Mouse (Mus musculus) intestine, embryonic 16.5 days (tissue): ENCODE results near the gene Siah3. TPM values are rescaled to one million over a fixed set of nuclear protein-coding genes. Genes with fewer than 3 reads are reported as not detected.

Source experiments
- ATAC-seq: fragments of 200-750 bp; cut with Nextera tagmentation; 2 replicates; pipeline ENCODE4 v1.8.0; 2017; ENCODE audit warnings: moderate TSS enrichment, moderate library complexity
- H3K27ac ChIP-seq: fragments of 300-500 bp; sonication (generic); 2 replicates; pipeline ENCODE4 v1.5.1; 2014; ENCODE audit warnings: mild to moderate bottlenecking, low read length
- H3K27me3 ChIP-seq: fragments of 300-500 bp; sonication (generic); replicated peaks from 2 replicates; pipeline ENCODE4 v1.6.1; 2014; ENCODE audit warnings: low read length, control low read depth, mixed read lengths; ENCODE audit not compliant: control insufficient read depth, insufficient read depth
- H3K36me3 ChIP-seq: fragments of 300-500 bp; sonication (generic); 2 replicates; pipeline ENCODE4 v1.6.1; 2014; ENCODE audit warnings: low read length, control low read depth; ENCODE audit not compliant: control insufficient read depth, insufficient read depth
- H3K4me1 ChIP-seq: fragments of 300-500 bp; sonication (generic); 2 replicates; pipeline ENCODE4 v1.6.1; 2014; ENCODE audit warnings: low read length, control low read depth, mixed read lengths; ENCODE audit not compliant: control insufficient read depth, insufficient read depth
- H3K4me2 ChIP-seq: fragments of 300-500 bp; sonication (generic); 2 replicates; pipeline ENCODE4 v1.6.1; 2014; ENCODE audit warnings: low read depth, low read length, control low read depth
- H3K4me3 ChIP-seq: fragments of 300-500 bp; sonication (generic); 2 replicates; pipeline ENCODE4 v1.5.1; 2014; ENCODE audit warnings: mild to moderate bottlenecking, low read length
- H3K9ac ChIP-seq: fragments of 300-500 bp; sonication (generic); 2 replicates; pipeline ENCODE4 v1.6.1; 2014; ENCODE audit warnings: low read depth, low read length
- H3K9me3 ChIP-seq: fragments of 300-500 bp; sonication (generic); 2 replicates; pipeline ENCODE4 v1.6.1; 2016; ENCODE audit warnings: low read length, control low read depth; ENCODE audit not compliant: control insufficient read depth
- WGBS: fragments of 180-500 bp; shearing (Covaris S2); extraction: QIAGEN DNeasy Blood & Tissue Kit; methylation state at CpG from one replicate; pipeline ENCODE4 v1.1.7; 2014; 5-methylcytosine and 5-hydroxymethylcytosine counted together
- polyA plus RNA-seq: library from polyadenylated mRNA; unstranded; fragments of >200 nt; fragmentation: Nextera tagmentation; extraction: Ambion mirVana; gene quantifications from 2 replicates; pipeline ENCODE4 v1.2.1, GENCODE M21; 2015

Gene Siah3
- polyA plus RNA-seq, 1 experiment from 2014 or later = 0.16 TPM

DNA sequence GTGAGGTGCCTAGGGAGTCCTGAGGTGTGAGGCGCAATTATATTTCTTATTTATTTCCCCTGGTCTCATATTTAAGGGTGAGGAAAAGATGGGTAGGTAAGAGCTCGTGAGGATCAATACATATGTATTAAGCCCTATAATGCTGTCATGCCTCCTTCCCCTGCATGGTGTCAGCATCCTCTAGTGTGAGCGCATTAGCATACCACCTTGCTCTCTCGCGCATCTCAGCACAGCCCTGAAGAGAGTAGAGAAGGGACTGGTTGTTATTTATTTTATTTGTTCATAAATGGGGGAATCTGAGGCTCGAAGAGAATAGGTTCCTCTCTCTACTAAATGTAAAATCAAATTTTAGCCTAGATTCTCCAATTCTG is 27.4 kb downstream of the Siah3 start:
- H3K4me3 ChIP-seq = no peak overlapping the region
- H3K4me2 ChIP-seq = no peak overlapping the region
- no peaks in the 10 kb centered on the region for H3K4me1 ChIP-seq
- H3K27me3 ChIP-seq = no peaks in the 10 kb centered on the region
- no peaks in the 10 kb centered on the region for H3K36me3 ChIP-seq
- H3K27ac ChIP-seq = no peak overlapping the region
- no peaks in the 10 kb centered on the region for H3K9me3 ChIP-seq
- WGBS = 87% methylated on average over 6 of the region's 6 CpGs
- ATAC-seq = no peak
- H3K9ac ChIP-seq = no peak overlapping the region

DNA sequence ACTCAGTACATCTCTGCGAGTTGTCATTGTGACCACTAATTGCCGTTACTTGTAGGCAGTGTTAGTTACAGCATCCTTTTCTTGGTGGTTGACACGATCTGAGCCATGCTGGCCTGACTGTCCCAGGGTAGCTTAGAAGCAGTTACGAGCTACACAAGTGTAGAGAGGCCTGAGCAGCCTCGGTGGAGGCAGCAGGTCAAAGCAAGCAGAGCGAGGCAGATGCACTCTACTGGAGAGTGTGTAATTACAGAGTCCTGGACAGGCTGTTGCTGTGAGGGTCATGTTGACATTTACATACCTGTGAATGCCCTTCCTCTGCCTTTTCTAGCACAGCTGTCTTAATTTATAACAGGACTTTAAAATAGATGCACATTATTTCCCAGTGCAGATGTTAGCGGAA is 32.1 kb downstream of the Siah3 start:
- Histone ChIP-seq H3K9ac (no peak overlapping the region), H3K36me3 (no peaks in the 10 kb centered on the region), H3K4me2 (no peak overlapping the region), H3K27ac (no peak overlapping the region), H3K4me3 (no peak overlapping the region), H3K4me1 (no peaks in the 10 kb centered on the region), H3K9me3 (no peaks in the 10 kb centered on the region), H3K27me3 (no peaks in the 10 kb centered on the region)
- ATAC-seq = no peak
- WGBS = 70% methylated on average over 7 of the region's 7 CpGs

DNA sequence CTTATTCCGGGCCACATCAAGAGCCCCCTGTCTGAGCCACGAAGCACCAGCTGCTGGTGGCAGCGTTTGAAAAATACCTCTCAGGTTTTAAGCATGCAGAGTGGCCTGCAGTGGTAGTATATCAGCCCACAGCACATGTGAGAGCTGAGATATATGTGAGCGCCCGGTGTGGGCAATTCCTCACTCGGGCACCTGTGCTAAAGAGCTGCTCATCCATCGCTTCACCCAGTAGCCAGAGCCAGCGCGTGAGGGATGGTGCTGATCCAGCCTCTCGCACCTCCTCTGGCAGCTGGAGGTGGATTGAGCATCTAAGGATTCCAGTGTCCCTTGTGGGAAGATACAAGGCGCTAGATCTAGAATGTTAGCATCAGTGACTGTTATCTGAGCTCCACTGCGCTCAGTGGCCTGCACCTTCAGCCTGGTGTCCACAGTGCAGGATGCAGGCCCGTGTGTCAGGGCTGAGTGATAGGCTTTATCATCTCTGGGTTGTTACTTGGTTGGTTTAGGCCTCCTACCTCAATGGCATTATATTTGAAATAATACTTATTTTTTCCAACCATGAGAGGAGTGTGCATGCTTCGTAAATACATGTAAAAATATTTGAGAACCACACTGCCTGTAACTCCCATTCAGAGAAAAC is 37.9 kb downstream of the Siah3 start:
- Histone ChIP-seq H3K27ac (no peak overlapping the region), H3K9ac (no peak overlapping the region), H3K4me1 (no peaks in the 10 kb centered on the region), H3K36me3 (no peaks in the 10 kb centered on the region), H3K27me3 (no peaks in the 10 kb centered on the region), H3K4me2 (no peak overlapping the region), H3K4me3 (no peak overlapping the region), H3K9me3 (no peaks in the 10 kb centered on the region)
- no peak for ATAC-seq
- 82% methylated on average over 14 of the region's 14 CpGs for WGBS

DNA sequence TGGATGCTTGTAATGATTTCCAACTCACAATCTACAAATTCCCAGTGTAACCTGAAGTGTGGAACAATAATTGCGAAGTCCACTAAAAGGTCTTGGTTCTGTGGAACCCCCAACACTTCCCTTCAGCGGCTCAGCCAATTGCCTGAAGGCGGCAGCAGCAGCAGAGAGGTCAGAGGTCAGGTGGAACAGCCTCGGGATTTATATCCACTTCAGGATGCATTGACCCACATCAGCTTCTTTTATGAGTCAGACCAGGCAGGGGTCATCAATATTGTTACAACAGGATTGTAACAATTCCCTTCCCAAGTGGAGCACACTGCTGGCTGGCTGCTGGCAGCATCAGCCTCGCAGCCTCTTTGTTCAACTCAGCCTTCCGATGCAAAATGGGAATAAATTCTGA is 39.1 kb downstream of the Siah3 start:
- H3K27ac ChIP-seq = no peak overlapping the region
- H3K4me3 ChIP-seq = no peak overlapping the region
- no peaks in the 10 kb centered on the region for H3K4me1 ChIP-seq
- H3K9ac ChIP-seq = no peak overlapping the region
- H3K4me2 ChIP-seq = no peak overlapping the region
- H3K9me3 ChIP-seq = no peaks in the 10 kb centered on the region
- WGBS = 51% methylated on average over 6 of the region's 6 CpGs
- ATAC-seq = no peak
- no peaks in the 10 kb centered on the region for H3K36me3 ChIP-seq
- H3K27me3 ChIP-seq = no peaks in the 10 kb centered on the region

DNA sequence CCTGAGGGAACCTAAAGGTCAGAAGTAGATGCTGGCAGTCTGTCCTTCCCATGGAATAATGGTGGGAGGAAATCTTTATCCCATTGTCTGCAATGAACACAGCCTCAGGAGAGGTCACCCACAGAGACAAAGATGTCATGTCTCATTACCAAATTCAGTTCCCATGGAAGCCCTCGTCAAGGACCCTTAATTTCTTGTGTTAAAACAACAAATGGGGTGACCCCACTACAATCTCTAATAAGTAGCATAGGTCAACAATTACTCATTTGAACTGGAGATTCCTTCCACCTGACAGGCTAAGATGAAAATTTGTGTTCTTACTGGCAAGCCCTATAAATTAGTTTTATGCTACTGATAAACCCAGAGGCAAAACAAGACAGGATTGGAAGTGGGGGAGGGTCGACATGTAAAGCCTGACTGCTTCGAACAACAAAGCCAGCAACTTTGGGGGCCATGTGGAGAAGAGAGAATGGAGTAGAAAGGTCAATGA is 45.8 kb downstream of the Siah3 start:
- no peak overlapping the region for H3K9ac ChIP-seq
- no peak overlapping the region for H3K4me3 ChIP-seq
- H3K36me3 ChIP-seq = no peaks in the 10 kb centered on the region
- 62% methylated on average over 3 of the region's 3 CpGs for WGBS
- no peaks in the 10 kb centered on the region for H3K27me3 ChIP-seq
- H3K4me1 ChIP-seq = no peaks in the 10 kb centered on the region
- no peak overlapping the region for H3K4me2 ChIP-seq
- ATAC-seq = no peak
- no peak overlapping the region for H3K27ac ChIP-seq
- H3K9me3 ChIP-seq = no peaks in the 10 kb centered on the region

DNA sequence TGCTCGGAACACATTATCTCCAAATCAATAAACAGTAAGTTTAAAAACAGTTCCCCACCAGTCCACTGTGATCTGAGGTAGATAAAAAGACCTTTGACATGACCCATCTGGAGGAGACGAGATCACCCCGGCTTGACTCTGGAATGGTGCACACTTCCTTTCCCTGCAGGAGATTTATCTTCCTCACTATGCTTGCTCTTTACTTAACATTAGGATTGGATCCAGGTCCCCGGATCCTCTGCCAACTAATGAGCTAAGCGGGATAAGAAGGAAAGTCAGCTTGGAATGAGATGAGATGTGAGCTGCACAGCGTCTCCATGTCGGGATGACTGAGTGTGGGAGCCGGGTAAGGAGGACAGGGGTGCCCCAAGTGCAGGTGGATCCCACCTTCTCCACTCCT is 46.7 kb downstream of the Siah3 start:
- Histone ChIP-seq H3K9me3 (no peaks in the 10 kb centered on the region), H3K4me3 (no peak overlapping the region), H3K27ac (no peak overlapping the region), H3K9ac (no peak overlapping the region), H3K36me3 (no peaks in the 10 kb centered on the region), H3K4me1 (no peaks in the 10 kb centered on the region), H3K4me2 (no peak overlapping the region), H3K27me3 (no peaks in the 10 kb centered on the region)
- ATAC-seq = 0 out of 2 replicates have a peak, but pooled peaks have one; percentile 21
- WGBS = 42% methylated on average over 8 of the region's 8 CpGs

DNA sequence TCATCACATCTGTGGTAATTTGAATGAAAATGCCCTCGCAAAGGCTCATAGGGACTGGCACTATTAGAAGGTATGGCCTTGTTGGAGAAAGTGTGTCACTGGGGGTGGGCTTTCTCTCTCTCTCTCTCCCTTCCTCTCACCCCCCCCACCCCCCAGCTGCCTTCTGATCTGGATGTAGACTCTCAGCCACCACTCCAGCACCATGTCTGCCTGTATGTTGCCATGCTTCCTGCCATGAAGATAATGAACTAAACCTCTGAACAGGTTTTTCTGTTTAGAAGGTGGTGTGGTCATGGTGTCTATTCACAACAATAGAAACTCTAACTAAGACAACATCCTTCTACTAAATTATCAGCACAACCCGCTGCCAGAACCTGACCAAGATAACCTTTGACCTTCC is 48.5 kb downstream of the Siah3 start:
- 55% methylated on average over 2 of the region's 2 CpGs for WGBS
- H3K27me3 ChIP-seq = no peaks in the 10 kb centered on the region
- H3K9me3 ChIP-seq = no peaks in the 10 kb centered on the region
- no peak overlapping the region for H3K9ac ChIP-seq
- no peak overlapping the region for H3K4me2 ChIP-seq
- H3K4me1 ChIP-seq = no peaks in the 10 kb centered on the region
- no peak for ATAC-seq
- no peaks in the 10 kb centered on the region for H3K36me3 ChIP-seq
- no peak overlapping the region for H3K27ac ChIP-seq
- H3K4me3 ChIP-seq = no peak overlapping the region

DNA sequence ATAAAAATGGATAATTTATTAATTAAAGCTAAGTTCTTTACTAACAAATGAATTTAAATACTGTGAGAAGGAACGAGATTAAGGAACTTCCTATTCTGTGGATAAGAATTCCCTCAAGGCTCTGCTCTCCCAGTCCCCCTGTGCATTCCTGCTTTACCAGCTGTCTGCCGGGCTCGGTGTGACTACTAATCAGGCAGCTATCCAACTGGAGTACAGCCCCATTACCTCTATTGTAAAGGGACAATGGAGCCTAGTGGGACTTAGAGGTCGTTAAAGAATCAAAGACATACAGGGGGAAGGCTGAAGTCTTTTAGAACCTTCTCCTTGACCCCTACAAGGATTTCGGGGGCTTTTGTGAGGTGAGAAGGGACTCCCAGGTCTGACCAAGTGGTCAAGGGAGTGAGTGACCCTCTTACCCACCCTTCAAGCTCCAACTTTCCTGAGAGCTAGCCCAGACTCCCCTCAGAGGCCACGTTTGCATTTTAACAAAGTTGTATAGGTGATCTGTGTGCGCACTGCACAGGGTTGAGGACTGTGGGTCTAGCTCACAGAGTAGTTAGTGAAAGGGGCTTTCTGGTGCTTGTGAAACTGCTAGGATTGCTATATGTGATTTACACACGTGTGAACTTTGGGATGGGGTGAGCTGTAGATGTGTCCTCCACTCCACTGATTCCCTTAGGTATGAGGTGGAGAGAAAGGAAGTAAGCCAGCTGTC is 49.5 kb downstream of the Siah3 start:
- Histone ChIP-seq H3K9me3 (no peaks in the 10 kb centered on the region), H3K4me2 (no peak overlapping the region), H3K4me1 (no peaks in the 10 kb centered on the region), H3K9ac (no peak overlapping the region), H3K27ac (no peak overlapping the region), H3K27me3 (no peaks in the 10 kb centered on the region), H3K36me3 (no peaks in the 10 kb centered on the region), H3K4me3 (no peak overlapping the region)
- WGBS = 53% methylated on average over 8 of the region's 8 CpGs
- no peak for ATAC-seq

DNA sequence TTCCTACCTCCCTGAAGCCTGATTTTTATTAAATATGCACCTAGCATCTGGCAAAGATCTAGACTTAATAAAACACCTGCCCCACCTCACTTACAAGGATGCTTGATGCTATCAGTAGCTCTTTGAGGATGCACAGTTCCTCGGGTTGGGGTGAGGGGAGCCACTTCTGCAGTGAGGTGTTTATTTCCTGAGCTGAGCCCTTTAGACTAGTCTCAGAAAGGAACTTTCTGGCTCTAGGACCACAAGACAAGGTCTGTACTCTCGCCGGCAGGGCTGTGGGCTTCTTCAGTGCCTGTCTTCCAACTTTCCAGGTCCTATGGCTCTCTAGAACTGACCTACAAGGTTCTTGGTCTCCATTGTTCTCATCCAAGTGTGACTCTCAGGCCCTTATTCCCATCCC is 50.5 kb downstream of the Siah3 start:
- Histone ChIP-seq H3K4me2 (no peak overlapping the region), H3K4me1 (no peaks in the 10 kb centered on the region), H3K9me3 (no peaks in the 10 kb centered on the region), H3K9ac (no peak overlapping the region), H3K36me3 (no peaks in the 10 kb centered on the region), H3K27me3 (no peaks in the 10 kb centered on the region), H3K4me3 (no peak overlapping the region), H3K27ac (no peak overlapping the region)
- ATAC-seq = no peak
- WGBS = 77% methylated on average over 3 of the region's 3 CpGs
